Mouse (Mus musculus) heart, embryonic 11.5 days (tissue): ENCODE measurements around the gene Cybc1. TPM values are rescaled to one million over a fixed set of nuclear protein-coding genes. Genes with fewer than 3 reads are reported as not detected.

Experiments used
- ATAC-seq: fragments of 200-750 bp; cut with Nextera tagmentation; replicated peaks from 2 replicates; pipeline ENCODE4 v1.8.0; 2017; ENCODE audit warnings: moderate library complexity; ENCODE audit not compliant: insufficient number of reproducible peaks, low FRiP score, low TSS enrichment
- H3K27ac ChIP-seq: fragments of 300-500 bp; sonication (generic); 2 replicates; pipeline ENCODE4 v1.5.1; 2014; ENCODE audit warnings: mild to moderate bottlenecking, low read depth, low read length
- H3K27me3 ChIP-seq: fragments of 300-500 bp; sonication (generic); 2 replicates; pipeline ENCODE4 v1.6.1; 2014; ENCODE audit warnings: mild to moderate bottlenecking, low read length, mixed read lengths; ENCODE audit not compliant: control insufficient read depth, insufficient read depth
- H3K36me3 ChIP-seq: fragments of 300-500 bp; sonication (generic); 2 replicates; pipeline ENCODE4 v1.6.1; 2014; ENCODE audit warnings: mild to moderate bottlenecking, low read length, moderate library complexity, mixed read lengths; ENCODE audit not compliant: control insufficient read depth, insufficient read depth
- H3K4me1 ChIP-seq: fragments of 300-500 bp; sonication (generic); 2 replicates; pipeline ENCODE4 v1.6.1; 2014; ENCODE audit warnings: low read length; ENCODE audit not compliant: control insufficient read depth, insufficient read depth
- H3K4me2 ChIP-seq: fragments of 300-500 bp; sonication (generic); 2 replicates; pipeline ENCODE4 v1.6.1; 2014; ENCODE audit warnings: mild to moderate bottlenecking, moderate library complexity
- H3K4me3 ChIP-seq: fragments of 300-500 bp; sonication (generic); 2 replicates; pipeline ENCODE4 v1.5.1; 2014; ENCODE audit warnings: low read depth, low read length
- H3K9ac ChIP-seq: fragments of 300-500 bp; sonication (generic); 2 replicates; pipeline ENCODE4 v1.6.1; 2014; ENCODE audit warnings: mild to moderate bottlenecking, low read depth, low read length, moderate library complexity
- H3K9me3 ChIP-seq: fragments of 300-500 bp; sonication (generic); replicated peaks from 2 replicates; pipeline ENCODE4 v1.6.1; 2016; ENCODE audit warnings: low read length; ENCODE audit not compliant: control insufficient read depth
- WGBS: fragments of 180-500 bp; shearing (Covaris S2); extraction: QIAGEN DNeasy Blood & Tissue Kit; methylation state at CpG from one replicate; pipeline ENCODE4 v1.1.7; 2014; ENCODE audit not compliant: insufficient replicate concordance; 5-methylcytosine and 5-hydroxymethylcytosine counted together
- polyA plus RNA-seq: library from polyadenylated mRNA; unstranded; fragments of >200 nt; fragmentation: Nextera tagmentation; extraction: Ambion mirVana; gene quantifications from 2 replicates; pipeline ENCODE4 v1.2.1, GENCODE M21; 2014

Cybc1 gene
- polyA plus RNA-seq, 1 experiment from 2014 or later = 20.5 TPM

- no peaks in the 10 kb centered on the region for H3K27me3 ChIP-seq
- no peak for ATAC-seq
- H3K9me3 ChIP-seq = no peaks in the 10 kb centered on the region
- H3K27ac ChIP-seq = no peak overlapping the region
- H3K4me2 ChIP-seq = no peak overlapping the region
- H3K36me3 ChIP-seq = peaks cover 36% of the 10 kb centered on the region
- no peak overlapping the region for H3K4me3 ChIP-seq
- WGBS = 77% methylated on average over 6 of the region's 6 CpGs
- H3K4me1 ChIP-seq = no peaks in the 10 kb centered on the region
- no peak overlapping the region for H3K9ac ChIP-seq
Measured at GRCm38 (mm10) chr11:121221321-121222010, 7.7 kb downstream of the Cybc1 start.

DNA sequence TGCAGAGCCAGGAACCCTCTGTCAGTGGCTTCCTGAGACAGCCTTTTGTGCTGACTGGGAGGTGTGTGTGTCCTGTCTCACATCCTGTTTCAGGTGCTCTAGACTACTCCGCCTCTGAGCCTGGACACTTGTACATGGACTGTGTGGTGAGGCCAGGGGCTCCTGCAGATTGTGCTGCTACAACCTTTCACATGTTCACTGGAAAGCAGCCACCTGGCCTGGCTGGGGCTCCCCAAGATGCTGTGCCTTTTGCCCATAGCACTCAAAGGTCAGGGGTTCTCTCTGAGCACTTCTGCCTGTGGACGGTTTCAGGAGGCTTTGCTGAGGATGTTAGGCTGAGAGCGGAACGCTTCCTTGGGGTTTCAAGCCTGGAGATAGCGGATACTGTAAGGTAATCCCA is 8.4 kb downstream of the Cybc1 start:
- 82% methylated on average over 5 of the region's 5 CpGs for WGBS
- no peak overlapping the region for H3K4me2 ChIP-seq
- no peaks in the 10 kb centered on the region for H3K27me3 ChIP-seq
- no peaks in the 10 kb centered on the region for H3K9me3 ChIP-seq
- ATAC-seq = no peak
- no peak overlapping the region for H3K9ac ChIP-seq
- no peaks in the 10 kb centered on the region for H3K4me1 ChIP-seq
- peaks cover 36% of the 10 kb centered on the region for H3K36me3 ChIP-seq
- H3K27ac ChIP-seq = no peak overlapping the region
- H3K4me3 ChIP-seq = no peak overlapping the region

- Histone ChIP-seq H3K4me1 (no peaks in the 10 kb centered on the region), H3K27ac (no peak overlapping the region), H3K9me3 (no peaks in the 10 kb centered on the region), H3K36me3 (peaks cover 32% of the 10 kb centered on the region), H3K4me3 (no peak overlapping the region), H3K4me2 (no peak overlapping the region), H3K9ac (no peak overlapping the region), H3K27me3 (no peaks in the 10 kb centered on the region)
- 85% methylated on average over 11 of the region's 11 CpGs for WGBS
- ATAC-seq = no peak
Measured at GRCm38 (mm10) chr11:121219776-121220175, 9.3 kb downstream of the Cybc1 start.

DNA sequence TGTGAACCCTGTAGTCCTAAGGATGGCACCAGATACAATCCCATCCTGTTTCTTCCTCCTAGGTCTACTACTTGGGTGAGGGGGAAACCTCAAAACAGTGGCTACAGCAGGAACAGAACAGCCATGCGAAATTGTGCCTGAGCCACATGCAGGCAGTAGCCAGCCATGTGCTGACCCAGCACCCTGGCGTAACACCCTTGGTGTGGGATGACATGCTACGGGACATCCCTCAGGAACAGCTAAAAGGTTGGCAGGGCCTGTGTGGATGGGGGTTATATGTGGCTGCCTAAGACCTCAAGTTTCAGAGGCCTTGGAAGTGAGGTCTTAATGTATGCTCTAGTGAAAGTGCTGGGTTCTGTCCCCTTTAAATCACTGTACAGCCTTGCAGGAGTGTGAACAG is 12.3 kb downstream of the Cybc1 start:
- Histone ChIP-seq H3K9me3 (no peaks in the 10 kb centered on the region), H3K27me3 (no peaks in the 10 kb centered on the region), H3K27ac (no peak overlapping the region), H3K4me3 (no peak overlapping the region), H3K9ac (no peak overlapping the region), H3K4me2 (no peak overlapping the region), H3K4me1 (no peaks in the 10 kb centered on the region), H3K36me3 (peaks cover 8% of the 10 kb centered on the region)
- no peak for ATAC-seq
- WGBS = 91% methylated on average over 3 of the region's 3 CpGs

GRCm38 (mm10) chr11:121204161-121205006 is 24.7 kb downstream of the Cybc1 start, which contains the start of the genes Hexdc and Ogfod3:
Gene Hexdc (plus strand): TSS chr11:121204433.
Gene Ogfod3 (minus strand): TSS chr11:121204711.
- peak; percentile 99 for ATAC-seq
- under 1% methylated on average over 66 of the region's 70 CpGs for WGBS

GRCm38 (mm10) chr11:121203859-121204160 is 25.3 kb downstream of the Cybc1 start:
- H3K9ac ChIP-seq = 0 out of 2 replicates have a peak overlapping the region, but pooled peaks have one; percentile 10
- no peak overlapping the region for H3K27ac ChIP-seq
- no peaks in the 10 kb centered on the region for H3K36me3 ChIP-seq
- H3K27me3 ChIP-seq = no peaks in the 10 kb centered on the region
- H3K4me3 ChIP-seq = peak overlapping the region; percentile 79
- peaks cover 5% of the 10 kb centered on the region for H3K4me1 ChIP-seq
- no peak for ATAC-seq
- H3K9me3 ChIP-seq = no peaks in the 10 kb centered on the region
- 0% methylated on average over 5 of the region's 5 CpGs for WGBS
- H3K4me2 ChIP-seq = peak overlapping the region; percentile 75

More at GRCm38 (mm10) chr11:121204161-121205006, 24.7 kb downstream of the Cybc1 start, which contains the start of the genes Hexdc and Ogfod3:
- Histone ChIP-seq H3K36me3 (no peaks in the 10 kb centered on the region), H3K9me3 (no peaks in the 10 kb centered on the region), H3K27ac (peak within 1 kb of the TSS; percentile 84), H3K4me1 (peaks cover 5% of the 10 kb centered on the region), H3K4me2 (peak within 1 kb of the TSS; percentile 75), H3K9ac (peak within 1 kb of the TSS; percentile 80), H3K27me3 (no peaks in the 10 kb centered on the region), H3K4me3 (peak within 1 kb of the TSS; percentile 79)

DNA sequence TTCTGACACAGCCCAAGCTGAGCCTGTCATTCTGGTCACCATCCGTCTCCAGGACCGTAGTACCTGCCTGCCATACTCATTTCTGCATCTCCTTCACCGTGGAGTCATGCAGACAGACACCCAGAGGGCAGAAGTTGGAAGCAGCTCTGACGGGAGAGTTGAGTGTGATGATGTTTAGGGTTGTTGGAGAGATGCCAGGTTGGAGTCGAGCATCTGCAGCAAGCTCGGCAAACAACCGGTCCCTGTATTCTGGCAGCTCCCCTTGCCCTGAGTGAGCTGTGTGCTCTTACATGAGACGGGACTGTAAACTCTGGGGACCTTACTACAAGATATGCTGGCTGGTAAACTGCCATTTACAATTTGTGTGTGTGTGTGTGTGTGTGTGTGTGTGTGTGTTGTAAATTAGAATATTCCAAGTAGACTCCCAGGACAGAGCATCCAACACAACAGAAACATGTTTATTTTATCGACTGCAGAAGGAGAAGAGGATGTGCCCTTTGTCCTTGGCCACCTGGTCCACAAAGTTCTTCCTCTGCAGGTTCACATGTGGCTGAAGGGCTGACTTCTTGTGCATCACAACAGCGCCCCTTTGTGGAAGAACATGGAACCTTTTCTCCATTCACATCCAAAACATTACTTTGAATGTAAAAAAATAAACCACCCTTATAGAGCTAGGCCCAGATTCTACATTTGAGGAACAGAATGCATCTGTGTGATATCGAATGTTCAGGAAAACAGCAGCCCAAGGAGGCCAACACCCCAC is 27.5 kb downstream of the Cybc1 start:
- H3K4me3 ChIP-seq = no peak overlapping the region
- no peaks in the 10 kb centered on the region for H3K9me3 ChIP-seq
- no peak overlapping the region for H3K9ac ChIP-seq
- no peak for ATAC-seq
- H3K27ac ChIP-seq = no peak overlapping the region
- no peaks in the 10 kb centered on the region for H3K36me3 ChIP-seq
- no peaks in the 10 kb centered on the region for H3K27me3 ChIP-seq
- H3K4me2 ChIP-seq = no peak overlapping the region
- H3K4me1 ChIP-seq = peaks cover 5% of the 10 kb centered on the region
- WGBS = 56% methylated on average over 11 of the region's 11 CpGs

- Histone ChIP-seq H3K4me1 (peaks cover 5% of the 10 kb centered on the region), H3K27me3 (no peaks in the 10 kb centered on the region), H3K9me3 (no peaks in the 10 kb centered on the region), H3K4me2 (no peak overlapping the region), H3K4me3 (no peak overlapping the region), H3K27ac (no peak overlapping the region), H3K9ac (no peak overlapping the region), H3K36me3 (no peaks in the 10 kb centered on the region)
- ATAC-seq = no peak
- WGBS = 81% methylated on average over 6 of the region's 6 CpGs
Measured at GRCm38 (mm10) chr11:121200781-121201180, 28.3 kb downstream of the Cybc1 start.
